Mouse (Mus musculus) neural tube, embryonic 14.5 days (tissue): ENCODE data around the gene Arfip1. TPM values are rescaled to one million over a fixed set of nuclear protein-coding genes. Genes with fewer than 3 reads are reported as not detected.
"Not testable (repeated sequence)": the region's sequence is repeated elsewhere in the genome, so short reads cannot be mapped to it uniquely, and the experiment has no call there.

Experiments used
- ATAC-seq: fragments of 200-750 bp; cut with Nextera tagmentation; 2 replicates; pipeline ENCODE4 v1.8.0; 2017; ENCODE audit warnings: low read depth, mild to moderate bottlenecking, moderate TSS enrichment, moderate library complexity
- H3K27ac ChIP-seq: fragments of 300-500 bp; sonication (generic); 2 replicates; pipeline ENCODE4 v1.5.1; 2014; ENCODE audit warnings: low read depth, mild to moderate bottlenecking, control low read depth, low read length, moderate library complexity, mixed read lengths
- H3K27me3 ChIP-seq: fragments of 300-500 bp; sonication (generic); 2 replicates; pipeline ENCODE4 v1.6.1; 2014; ENCODE audit warnings: low read length; ENCODE audit not compliant: control insufficient read depth, insufficient read depth
- H3K36me3 ChIP-seq: fragments of 300-500 bp; sonication (generic); 2 replicates; pipeline ENCODE4 v1.6.1; 2014; ENCODE audit warnings: low read length, mixed read lengths; ENCODE audit not compliant: control insufficient read depth, insufficient read depth
- H3K4me1 ChIP-seq: fragments of 300-500 bp; sonication (generic); 2 replicates; pipeline ENCODE4 v1.6.1; 2014; ENCODE audit warnings: low read length; ENCODE audit not compliant: control insufficient read depth, insufficient read depth
- H3K4me2 ChIP-seq: fragments of 300-500 bp; sonication (generic); 2 replicates; pipeline ENCODE4 v1.6.1; 2014; ENCODE audit warnings: mild to moderate bottlenecking, low read depth, low read length, control low read depth
- H3K4me3 ChIP-seq: fragments of 300-500 bp; sonication (generic); 2 replicates; pipeline ENCODE4 v1.5.1; 2014; ENCODE audit warnings: low read depth, low read length, control low read depth, mixed read lengths
- H3K9ac ChIP-seq: fragments of 300-500 bp; sonication (generic); replicated peaks from 2 replicates; pipeline ENCODE4 v1.6.1; 2014; ENCODE audit warnings: low read depth, mild to moderate bottlenecking, control low read depth, low read length, mixed read lengths
- H3K9me3 ChIP-seq: fragments of 300-500 bp; sonication (generic); 2 replicates; pipeline ENCODE4 v1.6.1; 2016; ENCODE audit warnings: low read length; ENCODE audit not compliant: control insufficient read depth
- WGBS: fragments of 180-500 bp; shearing (Covaris S2); extraction: QIAGEN DNeasy Blood & Tissue Kit; methylation state at CpG from one replicate; pipeline ENCODE4 v1.1.7; 2014; 5-methylcytosine and 5-hydroxymethylcytosine counted together
- polyA plus RNA-seq: library from polyadenylated mRNA; unstranded; fragments of >200 nt; fragmentation: Nextera tagmentation; extraction: Ambion mirVana; gene quantifications from 2 replicates; pipeline ENCODE4 v1.2.1, GENCODE M21; 2014

Arfip1 gene
- polyA plus RNA-seq, 1 experiment from 2014 or later = 22.1 TPM

GRCm38 (mm10) chr3:84555780-84556179 lies 26.6 kb downstream of the Arfip1 start:
- Histone ChIP-seq H3K36me3 (no peaks in the 10 kb centered on the region), H3K4me1 (no peaks in the 10 kb centered on the region), H3K27ac (no peak overlapping the region), H3K9me3 (no peaks in the 10 kb centered on the region), H3K4me3 (no peak overlapping the region), H3K9ac (no peak overlapping the region), H3K4me2 (no peak overlapping the region), H3K27me3 (no peaks in the 10 kb centered on the region)
- 90% methylated on average over 3 of the region's 3 CpGs for WGBS
- ATAC-seq = no peak

- H3K27ac ChIP-seq = no peak overlapping the region
- no peak overlapping the region for H3K9ac ChIP-seq
- H3K9me3 ChIP-seq = no peaks in the 10 kb centered on the region
- no peaks in the 10 kb centered on the region for H3K36me3 ChIP-seq
- 76% methylated on average over 8 of the region's 8 CpGs for WGBS
- ATAC-seq = no peak
- no peak overlapping the region for H3K4me3 ChIP-seq
- no peaks in the 10 kb centered on the region for H3K27me3 ChIP-seq
- no peaks in the 10 kb centered on the region for H3K4me1 ChIP-seq
- no peak overlapping the region for H3K4me2 ChIP-seq
Measured at GRCm38 (mm10) chr3:84547177-84547576, 35.2 kb downstream of the Arfip1 start.

GRCm38 (mm10) chr3:84542450-84542849 lies 40.0 kb downstream of the Arfip1 start:
- WGBS = 18% methylated on average over 3 of the region's 3 CpGs
- not testable (repeated sequence) for H3K9me3 ChIP-seq, H3K4me1 ChIP-seq, H3K36me3 ChIP-seq, H3K9ac ChIP-seq, H3K27me3 ChIP-seq, ATAC-seq, H3K27ac ChIP-seq, H3K4me3 ChIP-seq, H3K4me2 ChIP-seq

GRCm38 (mm10) chr3:84541881-84542280 lies 40.5 kb downstream of the Arfip1 start:
- H3K27ac ChIP-seq = no peak overlapping the region
- H3K4me2 ChIP-seq = no peak overlapping the region
- H3K4me1 ChIP-seq = no peaks in the 10 kb centered on the region
- H3K36me3 ChIP-seq = no peaks in the 10 kb centered on the region
- no peaks in the 10 kb centered on the region for H3K9me3 ChIP-seq
- H3K9ac ChIP-seq = no peak overlapping the region
- ATAC-seq = no peak
- WGBS = 80% methylated on average over 1 of the region's 1 CpGs
- no peaks in the 10 kb centered on the region for H3K27me3 ChIP-seq
- H3K4me3 ChIP-seq = no peak overlapping the region

GRCm38 (mm10) chr3:84540640-84541039 lies 41.8 kb downstream of the Arfip1 start:
- Histone ChIP-seq H3K9ac (no peak overlapping the region), H3K4me1 (no peaks in the 10 kb centered on the region), H3K4me2 (no peak overlapping the region), H3K4me3 (no peak overlapping the region), H3K9me3 (no peaks in the 10 kb centered on the region), H3K36me3 (no peaks in the 10 kb centered on the region), H3K27me3 (no peaks in the 10 kb centered on the region), H3K27ac (no peak overlapping the region)
- no peak for ATAC-seq

- H3K4me2 ChIP-seq = no peak overlapping the region
- H3K9me3 ChIP-seq = no peaks in the 10 kb centered on the region
- no peaks in the 10 kb centered on the region for H3K36me3 ChIP-seq
- no peak for ATAC-seq
- H3K4me3 ChIP-seq = no peak overlapping the region
- H3K27me3 ChIP-seq = no peaks in the 10 kb centered on the region
- no peak overlapping the region for H3K9ac ChIP-seq
- WGBS = 80% methylated on average over 6 of the region's 6 CpGs
- H3K27ac ChIP-seq = no peak overlapping the region
- no peaks in the 10 kb centered on the region for H3K4me1 ChIP-seq
Measured at GRCm38 (mm10) chr3:84536987-84537386, 45.4 kb downstream of the Arfip1 start.

GRCm38 (mm10) chr3:84533227-84533626 lies 49.2 kb downstream of the Arfip1 start:
- no peak overlapping the region for H3K27ac ChIP-seq
- H3K27me3 ChIP-seq = no peaks in the 10 kb centered on the region
- H3K36me3 ChIP-seq = no peaks in the 10 kb centered on the region
- no peak overlapping the region for H3K4me2 ChIP-seq
- no peaks in the 10 kb centered on the region for H3K4me1 ChIP-seq
- no peaks in the 10 kb centered on the region for H3K9me3 ChIP-seq
- H3K4me3 ChIP-seq = no peak overlapping the region
- no peak for ATAC-seq
- WGBS = 72% methylated on average over 5 of the region's 5 CpGs
- no peak overlapping the region for H3K9ac ChIP-seq

GRCm38 (mm10) chr3:84529021-84529420 lies 53.4 kb downstream of the Arfip1 start:
- ATAC-seq = no peak
- Histone ChIP-seq H3K4me1 (no peaks in the 10 kb centered on the region), H3K4me3 (no peak overlapping the region), H3K36me3 (peaks cover 6% of the 10 kb centered on the region; the same call in 1 of the 2 replicates), H3K9ac (no peak overlapping the region), H3K27me3 (no peaks in the 10 kb centered on the region), H3K27ac (no peak overlapping the region), H3K4me2 (no peak overlapping the region), H3K9me3 (no peaks in the 10 kb centered on the region)
- 81% methylated on average over 2 of the region's 2 CpGs for WGBS

GRCm38 (mm10) chr3:84524952-84525351 lies 57.5 kb downstream of the Arfip1 start:
- no peaks in the 10 kb centered on the region for H3K4me1 ChIP-seq
- no peaks in the 10 kb centered on the region for H3K27me3 ChIP-seq
- peaks cover 6% of the 10 kb centered on the region; the same call in 1 of the 2 replicates for H3K36me3 ChIP-seq
- no peak overlapping the region for H3K27ac ChIP-seq
- no peaks in the 10 kb centered on the region for H3K9me3 ChIP-seq
- ATAC-seq = no peak
- 53% methylated on average over 1 of the region's 1 CpGs for WGBS
- no peak overlapping the region for H3K4me3 ChIP-seq
- no peak overlapping the region for H3K4me2 ChIP-seq
- no peak overlapping the region for H3K9ac ChIP-seq

GRCm38 (mm10) chr3:84516163-84516562 lies 66.3 kb downstream of the Arfip1 start:
- H3K27me3 ChIP-seq = no peaks in the 10 kb centered on the region
- WGBS = 88% methylated on average over 3 of the region's 3 CpGs
- H3K4me2 ChIP-seq = no peak overlapping the region
- no peak for ATAC-seq
- H3K9ac ChIP-seq = no peak overlapping the region
- no peaks in the 10 kb centered on the region for H3K9me3 ChIP-seq
- no peaks in the 10 kb centered on the region for H3K4me1 ChIP-seq
- H3K4me3 ChIP-seq = no peak overlapping the region
- no peaks in the 10 kb centered on the region for H3K36me3 ChIP-seq
- no peak overlapping the region for H3K27ac ChIP-seq
